Mouse (Mus musculus) induced T-regulatory cell, adult 2 months (primary cell): ENCODE results near the gene Lhx2.
A peak's percentile ranks its signal among the peaks of the same experiment; 100 is the strongest.

Experiments
- DNase-seq: peaks from one replicate; pipeline ENCODE4 v3.0.0-alpha.2; 2012; ENCODE audit warnings: low read depth

Lhx2 gene

GRCm38 (mm10) chr2:38338990-38339909 lies at the start of gene Lhx2:
Gene Lhx2, plus strand, starts transcription at chr2:38339281.
- peak; percentile 19 for DNase-seq

- no peak for DNase-seq
Observed at GRCm38 (mm10) chr2:38291526-38291925, 47.6 kb upstream of the Lhx2 start.

- no peak for DNase-seq
Observed at GRCm38 (mm10) chr2:38295939-38296338, 43.1 kb upstream of the Lhx2 start.

GRCm38 (mm10) chr2:38300941-38301340 lies 38.1 kb upstream of the Lhx2 start:
- no peak for DNase-seq

GRCm38 (mm10) chr2:38305152-38305551 lies 33.9 kb upstream of the Lhx2 start:
- DNase-seq: no peak

GRCm38 (mm10) chr2:38312921-38313320 lies 26.2 kb upstream of the Lhx2 start:
- no peak for DNase-seq

GRCm38 (mm10) chr2:38313399-38313798 lies 25.7 kb upstream of the Lhx2 start:
- DNase-seq: no peak

GRCm38 (mm10) chr2:38319086-38319485 lies 20.0 kb upstream of the Lhx2 start:
- DNase-seq: peak; percentile 46

GRCm38 (mm10) chr2:38320911-38321310 lies 18.2 kb upstream of the Lhx2 start:
- peak; percentile 23 for DNase-seq

GRCm38 (mm10) chr2:38323380-38323779 lies 15.7 kb upstream of the Lhx2 start:
- DNase-seq: no peak

- DNase-seq: no peak
Observed at GRCm38 (mm10) chr2:38326671-38327070, 12.4 kb upstream of the Lhx2 start.

GRCm38 (mm10) chr2:38333586-38334119 lies 5.4 kb upstream of the Lhx2 start:
- no peak for DNase-seq

- peak; percentile 48 for DNase-seq
Observed at GRCm38 (mm10) chr2:38336606-38337005, 2.5 kb upstream of the Lhx2 start.

- DNase-seq: no peak
Observed at GRCm38 (mm10) chr2:38337091-38337640, 1.9 kb upstream of the Lhx2 start.

GRCm38 (mm10) chr2:38337681-38338080 lies 1.4 kb upstream of the Lhx2 start:
- no peak for DNase-seq

- DNase-seq: no peak
Observed at GRCm38 (mm10) chr2:38338348-38338932, 641 bp upstream of the Lhx2 start.

GRCm38 (mm10) chr2:38339910-38340625 lies 987 bp downstream of the Lhx2 start:
- DNase-seq: peak; percentile 31

- no peak for DNase-seq
Observed at GRCm38 (mm10) chr2:38340626-38341200, 1.6 kb downstream of the Lhx2 start.

GRCm38 (mm10) chr2:38343573-38343972 lies 4.5 kb downstream of the Lhx2 start:
- no peak for DNase-seq

GRCm38 (mm10) chr2:38344727-38345126 lies 5.6 kb downstream of the Lhx2 start:
- DNase-seq: no peak

GRCm38 (mm10) chr2:38346417-38346816 lies 7.3 kb downstream of the Lhx2 start:
- DNase-seq: no peak
